Mouse (Mus musculus): ENCODE measurements around the gene Traip.

Traip gene

DNA sequence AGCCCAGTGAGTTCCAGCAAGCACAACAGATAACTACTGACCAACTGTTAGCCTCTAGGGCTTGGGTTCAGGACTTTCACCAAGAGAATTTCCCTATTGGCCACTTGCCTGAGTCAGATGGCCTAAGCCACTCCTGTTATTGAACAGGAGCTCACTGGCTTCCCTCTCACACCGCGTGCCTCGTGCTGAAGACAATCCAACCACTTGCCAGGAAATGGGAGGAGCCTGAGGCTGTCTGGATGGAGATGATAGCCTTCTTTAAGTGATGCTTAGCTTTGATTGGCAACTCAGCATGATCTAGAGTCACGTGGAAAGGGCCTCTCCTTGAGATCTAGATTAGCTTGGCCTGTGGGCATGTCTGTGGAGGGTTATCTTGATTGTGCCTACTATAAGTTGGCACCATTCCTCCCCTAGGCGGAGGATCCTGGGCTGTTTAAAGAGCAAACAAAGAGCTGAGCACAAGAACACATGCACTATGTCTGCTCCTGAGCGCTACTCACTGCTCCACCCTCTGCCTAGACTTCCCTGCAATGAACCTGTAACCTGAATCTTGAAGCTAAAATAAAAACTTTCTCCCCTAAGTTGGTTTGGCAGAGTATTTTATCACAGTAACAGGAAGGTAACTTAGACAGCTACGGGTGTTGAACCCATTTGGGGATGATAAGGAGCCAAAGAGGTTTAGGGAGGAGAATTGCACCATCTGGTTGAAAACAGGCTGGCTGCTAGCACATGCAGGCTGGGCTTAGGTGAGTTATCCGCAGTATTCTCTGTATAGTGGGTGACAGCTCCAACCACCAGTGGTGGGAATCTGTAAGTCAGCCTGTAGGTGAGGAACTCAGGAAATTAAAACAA, 22.0 kb downstream of the Traip start:
- DNase-seq (ENCODE audit: low spot score) = no peak

DNA sequence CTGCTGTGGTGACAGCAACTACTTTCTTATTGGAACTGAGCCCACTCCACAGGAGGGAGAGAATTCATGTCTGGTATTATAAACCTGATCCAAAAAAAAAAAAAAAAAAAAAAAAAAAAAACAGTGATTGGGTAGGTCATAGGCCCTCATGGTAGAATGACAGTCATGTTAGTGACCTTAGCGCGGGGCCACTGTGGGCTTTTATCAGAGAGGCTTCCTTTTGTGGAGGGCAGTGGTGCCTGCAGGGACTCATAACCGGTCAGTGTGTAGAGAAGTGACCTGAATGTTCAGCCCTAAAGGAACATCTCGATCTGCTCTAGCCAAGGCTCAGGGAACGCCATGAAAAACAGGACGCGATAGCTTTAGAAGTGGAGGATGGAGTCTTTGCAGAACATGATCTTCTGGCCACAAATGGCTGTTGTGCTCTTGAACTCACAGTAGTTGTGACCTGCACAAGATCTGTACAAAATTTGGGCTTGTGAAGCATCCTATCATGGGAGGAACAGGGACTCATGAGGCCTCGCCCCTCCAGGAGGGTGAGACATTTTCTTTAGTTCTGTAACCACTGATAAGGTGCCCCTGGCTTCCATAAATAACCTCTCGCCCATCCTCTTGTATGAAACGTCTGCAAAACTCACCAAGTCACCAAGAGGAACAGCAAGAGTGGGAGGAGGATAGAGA, 24.7 kb downstream of the Traip start:
- no peak for DNase-seq (ENCODE audit: low spot score)

DNA sequence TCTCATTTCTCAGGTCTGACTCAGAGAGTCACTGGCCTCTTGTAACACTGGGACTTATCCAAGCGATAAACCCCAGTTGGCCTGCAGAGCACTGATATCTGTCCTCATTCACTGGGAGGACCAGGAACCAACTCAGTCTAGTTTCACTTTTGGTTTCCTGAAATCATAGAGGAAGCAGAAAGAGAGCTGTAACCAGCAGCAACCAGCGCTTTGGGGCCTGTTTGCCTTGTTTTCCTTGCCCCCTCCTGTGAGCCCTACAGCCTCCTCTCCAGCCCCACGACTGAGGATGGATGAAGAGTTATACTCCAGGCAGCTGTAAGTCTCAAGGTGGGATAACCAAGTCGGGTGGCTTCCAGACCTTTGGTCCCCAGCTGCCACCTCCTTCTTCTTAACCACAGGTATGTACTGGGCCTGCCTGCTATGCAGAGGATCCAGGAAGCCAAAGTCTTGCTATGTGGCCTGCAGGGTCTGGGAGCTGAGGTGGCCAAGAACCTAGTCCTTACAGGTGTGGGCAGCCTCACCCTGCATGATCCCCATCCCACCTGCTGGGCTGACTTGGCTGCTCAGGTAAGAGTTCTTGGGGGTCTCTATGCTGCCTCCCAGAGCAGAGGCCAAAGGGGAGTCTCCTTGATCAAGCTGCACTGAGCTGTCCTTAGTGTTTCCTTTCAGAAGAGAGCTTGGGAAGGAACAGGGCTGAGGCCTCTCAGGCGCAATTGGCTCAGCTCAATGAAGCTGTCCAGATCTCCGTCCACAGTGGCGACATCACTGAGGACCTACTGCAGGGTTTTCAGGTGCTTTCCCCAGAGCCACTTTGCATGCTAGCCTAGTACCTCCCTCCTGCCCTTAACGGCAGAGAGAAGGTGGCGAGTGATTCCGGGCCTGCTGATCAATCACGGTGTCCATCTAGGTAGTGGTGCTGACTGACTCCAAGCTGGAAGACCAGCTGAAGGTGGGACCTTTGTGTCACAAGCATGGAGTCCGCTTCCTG, 25.8 kb downstream of the Traip start, which contains the start of gene Uba7:
Gene Uba7 (plus strand): TSS at position 107 of the 988 bp plus-strand sequence.
- peak; percentile 24 for DNase-seq (ENCODE audit: low spot score)

GRCm38 (mm10) chr9:107978815-107979214, 28.9 kb downstream of the Traip start:
- no peak for DNase-seq (ENCODE audit: low spot score)

DNA sequence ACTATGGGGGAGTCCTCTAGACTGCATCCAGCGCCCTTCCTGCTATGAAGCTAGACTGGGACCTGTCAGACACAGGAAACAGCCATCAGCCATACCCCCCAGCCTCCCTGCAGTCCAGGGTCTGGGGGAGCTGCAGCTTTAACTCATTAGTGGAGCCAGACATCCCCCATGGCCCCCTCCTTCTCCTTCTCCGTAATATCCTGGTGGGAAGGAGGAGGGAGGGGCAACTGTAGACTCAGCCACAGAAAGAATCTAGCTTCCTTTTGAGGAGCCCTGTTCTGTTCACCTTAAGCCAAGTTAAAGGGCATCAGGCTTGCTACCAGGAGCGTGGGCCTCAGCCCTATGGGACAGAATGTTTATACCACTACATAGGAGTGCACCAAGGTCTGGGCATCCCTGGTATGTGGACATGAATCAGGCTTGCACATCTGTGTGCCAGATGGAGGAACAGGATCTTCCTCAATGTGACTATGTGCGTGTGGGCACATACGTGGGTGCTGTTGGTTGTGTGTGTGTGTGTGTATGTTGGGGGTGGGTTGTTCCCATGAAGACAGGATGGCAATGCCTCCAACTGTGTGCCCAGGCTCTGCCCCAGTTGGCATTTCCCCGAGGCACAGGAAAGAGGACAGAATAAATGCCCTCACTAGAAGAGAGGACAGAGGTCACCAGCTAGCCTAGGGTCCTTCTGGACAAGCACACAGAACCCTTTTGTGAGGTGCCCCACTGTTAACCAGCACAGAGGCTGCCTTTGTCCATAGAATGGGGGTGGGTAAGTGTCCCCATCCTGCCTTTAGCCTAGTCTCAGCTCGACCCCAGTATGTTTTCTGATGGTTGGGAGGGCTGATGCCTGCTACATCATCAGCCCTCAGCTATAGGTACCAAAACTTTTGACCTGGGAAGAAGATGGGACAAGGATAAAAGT, 32.0 kb downstream of the Traip start:
- DNase-seq (ENCODE audit: low spot score) = no peak

- DNase-seq (ENCODE audit: low spot score) = no peak
Observed at GRCm38 (mm10) chr9:107982681-107983346, 32.9 kb downstream of the Traip start, which contains the start of gene Gm20661. TSS of gene Gm20661 (plus strand) at chr9:107983058.

GRCm38 (mm10) chr9:107983421-107983890, 33.5 kb downstream of the Traip start:
- DNase-seq (ENCODE audit: low spot score) = peak; percentile 40

DNA sequence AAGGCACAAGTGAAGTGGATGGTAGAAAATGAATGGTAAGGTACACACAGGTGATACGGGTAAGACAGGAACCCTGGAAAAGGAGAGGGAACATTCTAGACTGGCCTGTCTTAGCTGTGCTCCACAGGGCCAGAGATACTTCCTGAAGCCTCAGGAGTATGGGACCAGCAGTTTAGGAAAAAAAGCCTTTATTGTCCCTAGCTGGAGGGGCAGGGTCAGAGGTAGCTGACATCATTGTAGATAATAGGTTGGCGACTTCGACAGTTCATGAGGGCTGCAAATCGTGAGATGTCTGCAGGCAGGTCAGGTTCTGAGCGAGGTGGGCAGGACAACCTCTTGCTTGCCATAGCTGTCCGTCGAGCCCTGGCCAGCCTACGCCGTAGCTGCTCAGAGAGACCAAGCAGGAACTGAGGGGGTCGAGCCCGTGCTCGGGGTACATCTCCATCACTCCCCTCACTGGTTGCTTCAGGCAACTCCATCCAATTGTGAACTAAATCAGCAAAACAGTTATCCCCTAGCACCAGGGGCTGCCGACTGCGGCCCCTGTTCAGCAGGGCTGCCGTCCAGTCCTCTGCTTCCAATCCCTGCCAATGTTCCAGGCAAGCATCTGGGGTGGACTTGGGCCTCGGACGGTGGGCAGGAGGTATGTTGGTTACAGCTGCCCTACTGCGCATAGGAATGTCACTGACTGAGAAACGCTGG, 34.3 kb downstream of the Traip start:
- no peak for DNase-seq (ENCODE audit: low spot score)

DNA sequence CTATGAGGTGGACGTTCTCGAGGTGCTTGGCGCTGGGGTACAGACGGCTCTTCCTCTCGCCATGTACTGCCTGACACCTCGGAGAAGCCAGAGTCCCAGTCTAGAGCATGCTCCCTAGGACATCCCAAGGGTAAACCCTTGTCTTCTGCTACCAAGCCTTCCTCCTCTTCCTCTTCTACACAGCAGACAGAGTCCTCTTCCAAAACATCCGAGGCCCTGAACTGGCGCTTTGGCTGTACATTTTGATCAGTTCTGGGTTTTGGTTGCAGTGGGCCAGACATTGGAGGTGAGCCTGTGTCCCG, 34.8 kb downstream of the Traip start:
- no peak for DNase-seq (ENCODE audit: low spot score)

GRCm38 (mm10) chr9:107985131-107986119, 35.5 kb downstream of the Traip start, which contains the start of gene Inka1:
TSS of gene Inka1 (minus strand) at chr9:107985879.
- peak; percentile 80 for DNase-seq (ENCODE audit: low spot score)

GRCm38 (mm10) chr9:107986376-107986775, 36.4 kb downstream of the Traip start:
- DNase-seq (ENCODE audit: low spot score) = peak; percentile 74

- DNase-seq (ENCODE audit: low spot score) = no peak
Observed at GRCm38 (mm10) chr9:107987950-107988349, 38.0 kb downstream of the Traip start.

DNA sequence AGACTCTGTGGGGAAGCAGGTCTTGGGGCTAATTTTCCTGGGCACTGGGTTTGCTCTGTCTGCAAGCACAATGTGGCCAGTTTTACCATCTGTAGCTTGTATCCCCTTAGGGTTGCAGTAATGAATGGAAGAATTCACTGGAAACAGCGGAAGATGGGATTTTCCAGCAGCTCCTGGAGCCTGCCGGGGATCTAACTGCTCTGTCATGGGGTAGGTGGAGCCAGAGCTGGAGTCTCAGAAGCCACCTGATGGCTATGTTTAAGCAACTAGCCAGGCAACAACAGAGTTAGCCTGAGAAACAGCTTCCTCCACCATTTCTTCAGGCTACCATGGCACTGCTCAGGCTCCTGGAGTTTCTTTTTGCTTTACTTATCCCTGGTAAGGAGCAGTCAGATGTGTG, 42.3 kb downstream of the Traip start, which contains the start of gene Cdhr4:
Gene Cdhr4 (plus strand): TSS at position 301 of the 400 bp plus-strand sequence.
- no peak for DNase-seq (ENCODE audit: low spot score)

- DNase-seq (ENCODE audit: low spot score) = no peak
Observed at GRCm38 (mm10) chr9:107993013-107993412, 43.1 kb downstream of the Traip start.

- DNase-seq (ENCODE audit: low spot score) = no peak
Observed at GRCm38 (mm10) chr9:107994464-107994863, 44.5 kb downstream of the Traip start.

GRCm38 (mm10) chr9:107995513-107995912, 45.6 kb downstream of the Traip start:
- DNase-seq (ENCODE audit: low spot score) = no peak

- DNase-seq (ENCODE audit: low spot score) = no peak
Observed at GRCm38 (mm10) chr9:107996049-107996448, 46.1 kb downstream of the Traip start, which contains the start of gene Gm20662. TSS of gene Gm20662 (plus strand) at chr9:107996349.

Measured in ovary, adult 18-20 months (tissue).